Mouse (Mus musculus): Measurements from ENCODE around the gene Il1b.

The Il1b gene

GRCm38 (mm10) chr2:129368795-129369194 lies 2.1 kb downstream of the Il1b start:
- DNase-seq (ENCODE audit: low spot score): no peak

- DNase-seq (ENCODE audit: low spot score): no peak
Measured at GRCm38 (mm10) chr2:129368106-129368505, 2.8 kb downstream of the Il1b start.

- no peak for DNase-seq (ENCODE audit: low spot score)
Measured at GRCm38 (mm10) chr2:129367246-129367645, 3.7 kb downstream of the Il1b start.

GRCm38 (mm10) chr2:129360975-129361560 lies 9.9 kb downstream of the Il1b start:
- no peak for DNase-seq (ENCODE audit: low spot score)

GRCm38 (mm10) chr2:129360197-129360596 lies 10.7 kb downstream of the Il1b start:
- no peak for DNase-seq (ENCODE audit: low spot score)

- no peak for DNase-seq (ENCODE audit: low spot score)
Measured at GRCm38 (mm10) chr2:129338138-129338621, 32.8 kb downstream of the Il1b start.

- DNase-seq (ENCODE audit: low spot score): no peak
Measured at GRCm38 (mm10) chr2:129333471-129333870, 37.5 kb downstream of the Il1b start.

- DNase-seq (ENCODE audit: low spot score): no peak
Measured at GRCm38 (mm10) chr2:129330540-129330939, 40.4 kb downstream of the Il1b start.

GRCm38 (mm10) chr2:129330024-129330423 lies 40.9 kb downstream of the Il1b start:
- DNase-seq (ENCODE audit: low spot score): no peak

GRCm38 (mm10) chr2:129328238-129328637 lies 42.7 kb downstream of the Il1b start:
- no peak for DNase-seq (ENCODE audit: low spot score)

GRCm38 (mm10) chr2:129324216-129324615 lies 46.7 kb downstream of the Il1b start:
- DNase-seq (ENCODE audit: low spot score): no peak

GRCm38 (mm10) chr2:129322117-129322635 lies 48.8 kb downstream of the Il1b start:
- no peak for DNase-seq (ENCODE audit: low spot score)

- DNase-seq (ENCODE audit: low spot score): no peak
Measured at GRCm38 (mm10) chr2:129320033-129320605, 50.8 kb downstream of the Il1b start.

GRCm38 (mm10) chr2:129315831-129316230 lies 55.1 kb downstream of the Il1b start:
- no peak for DNase-seq (ENCODE audit: low spot score)

- DNase-seq (ENCODE audit: low spot score): no peak
Measured at GRCm38 (mm10) chr2:129314880-129315279, 56.1 kb downstream of the Il1b start.
